Mouse (Mus musculus) midbrain, embryonic 13.5 days (tissue): Measurements from ENCODE around the gene 1810024B03Rik. TPM values are rescaled to one million over a fixed set of nuclear protein-coding genes. Genes with fewer than 3 reads are reported as not detected.
A peak's percentile ranks its signal among the peaks of the same experiment; 100 is the strongest.
"Not testable (repeated sequence)": the region's sequence is repeated elsewhere in the genome, so short reads cannot be mapped to it uniquely, and the experiment has no call there.

Experiments used
- ATAC-seq: fragments of 200-750 bp; cut with Nextera tagmentation; 2 replicates; pipeline ENCODE4 v1.8.0; 2017; ENCODE audit warnings: mild to moderate bottlenecking, moderate TSS enrichment, moderate library complexity
- H3K27ac ChIP-seq: fragments of 300-500 bp; sonication (generic); 2 replicates; pipeline ENCODE4 v1.5.1; 2015; ENCODE audit warnings: inconsistent platforms, mild to moderate bottlenecking, moderate library complexity
- H3K27me3 ChIP-seq: fragments of 300-500 bp; sonication (generic); 2 replicates; pipeline ENCODE4 v1.6.1; 2015; ENCODE audit warnings: mild to moderate bottlenecking, inconsistent platforms
- H3K36me3 ChIP-seq: fragments of 300-500 bp; sonication (generic); 2 replicates; pipeline ENCODE4 v1.6.1; 2015; ENCODE audit warnings: mild to moderate bottlenecking, inconsistent platforms
- H3K4me1 ChIP-seq: fragments of 300-500 bp; sonication (generic); replicated peaks from 2 replicates; pipeline ENCODE4 v1.6.1; 2015; ENCODE audit warnings: inconsistent platforms
- H3K4me2 ChIP-seq: fragments of 300-500 bp; sonication (generic); replicated peaks from 2 replicates; pipeline ENCODE4 v1.6.1; 2015; ENCODE audit warnings: moderate library complexity, mild to moderate bottlenecking, inconsistent platforms
- H3K4me3 ChIP-seq: fragments of 300-500 bp; sonication (generic); replicated peaks from 2 replicates; pipeline ENCODE4 v1.5.1; 2015; ENCODE audit warnings: mild to moderate bottlenecking, inconsistent platforms
- H3K9ac ChIP-seq: fragments of 300-500 bp; sonication (generic); replicated peaks from 2 replicates; pipeline ENCODE4 v1.6.1; 2015; ENCODE audit warnings: mild to moderate bottlenecking, inconsistent platforms
- H3K9me3 ChIP-seq: fragments of 300-500 bp; sonication (generic); 2 replicates; pipeline ENCODE4 v1.6.1; 2016; ENCODE audit warnings: mild to moderate bottlenecking, inconsistent platforms
- WGBS: fragments of 180-500 bp; shearing (Covaris S2); methylation state at CpG from one replicate; pipeline ENCODE4 v1.1.7; 2015; 5-methylcytosine and 5-hydroxymethylcytosine counted together
- polyA plus RNA-seq: library from polyadenylated mRNA; unstranded; fragments of >200 nt; fragmentation: Nextera tagmentation; extraction: Ambion mirVana; gene quantifications from 2 replicates; pipeline ENCODE4 v1.2.1, GENCODE M21; 2015

1810024B03Rik gene
- polyA plus RNA-seq, 1 experiment from 2014 or later: 1.8 TPM

DNA sequence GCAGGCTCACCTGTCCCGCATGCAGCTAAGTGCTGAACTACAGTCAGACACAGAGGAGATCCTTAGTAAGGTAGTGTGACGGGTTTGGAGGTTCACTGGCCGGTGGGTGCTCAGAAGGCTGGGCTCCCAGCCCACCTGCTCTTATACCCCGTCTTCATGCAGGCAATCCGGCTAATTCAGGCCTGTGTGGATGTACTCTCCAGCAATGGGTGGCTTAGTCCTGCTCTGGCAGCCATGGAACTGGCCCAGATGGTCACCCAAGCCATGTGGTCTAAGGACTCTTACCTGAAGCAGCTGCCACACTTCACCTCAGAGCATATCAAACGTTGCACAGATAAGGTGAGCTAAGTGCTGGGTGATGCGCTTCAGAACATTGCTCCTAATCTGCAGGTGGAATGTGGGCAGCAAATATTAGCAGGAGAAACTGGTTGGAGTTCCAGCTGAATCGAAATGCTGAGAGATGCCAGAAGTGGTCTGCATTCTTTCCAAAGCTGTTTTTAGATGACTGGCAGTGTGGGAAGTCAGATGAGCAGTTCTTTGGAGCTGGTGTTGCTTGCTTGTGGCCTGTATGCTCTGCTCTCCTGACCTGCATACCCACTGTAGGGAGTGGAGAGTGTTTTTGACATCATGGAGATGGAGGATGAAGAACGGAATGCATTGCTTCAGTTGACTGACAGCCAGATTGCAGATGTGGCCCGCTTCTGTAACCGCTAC lies 30.0 kb upstream of the 1810024B03Rik start:
- Histone ChIP-seq H3K36me3 (peaks cover 92% of the 10 kb centered on the region), H3K9me3 (no peaks in the 10 kb centered on the region), H3K4me2 (no peak overlapping the region), H3K9ac (no peak overlapping the region), H3K4me1 (no peaks in the 10 kb centered on the region), H3K4me3 (no peak overlapping the region), H3K27me3 (no peaks in the 10 kb centered on the region), H3K27ac (no peak overlapping the region)
- ATAC-seq: no peak
- WGBS: 94% methylated on average over 11 of the region's 11 CpGs

DNA sequence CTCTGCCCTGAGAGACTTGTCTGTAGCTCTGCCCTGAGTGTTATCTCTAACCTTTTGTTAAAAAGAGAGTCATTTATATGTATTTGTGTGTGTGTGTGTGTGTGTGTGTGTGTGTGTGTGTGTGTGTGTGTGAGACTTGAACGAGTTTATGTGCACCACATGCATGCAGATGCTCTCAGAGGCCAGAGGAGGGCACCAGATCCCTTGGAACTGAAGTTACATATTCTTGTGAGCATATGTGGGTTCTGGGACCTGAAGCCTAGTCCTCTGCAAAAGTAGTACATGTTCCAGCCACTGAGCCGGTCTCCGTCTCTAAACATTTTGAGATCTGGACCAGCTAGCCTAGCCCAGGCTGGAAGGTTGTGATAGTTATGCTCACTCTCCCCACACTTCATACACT lies 17.2 kb upstream of the 1810024B03Rik start:
- no peak for ATAC-seq
- H3K27me3 ChIP-seq: no peaks in the 10 kb centered on the region
- H3K4me2 ChIP-seq: no peak overlapping the region
- WGBS: 93% methylated on average over 3 of the region's 3 CpGs
- H3K4me1 ChIP-seq: no peaks in the 10 kb centered on the region
- no peak overlapping the region for H3K4me3 ChIP-seq
- H3K27ac ChIP-seq: no peak overlapping the region
- H3K9me3 ChIP-seq: no peaks in the 10 kb centered on the region
- peaks cover 95% of the 10 kb centered on the region for H3K36me3 ChIP-seq
- H3K9ac ChIP-seq: no peak overlapping the region

DNA sequence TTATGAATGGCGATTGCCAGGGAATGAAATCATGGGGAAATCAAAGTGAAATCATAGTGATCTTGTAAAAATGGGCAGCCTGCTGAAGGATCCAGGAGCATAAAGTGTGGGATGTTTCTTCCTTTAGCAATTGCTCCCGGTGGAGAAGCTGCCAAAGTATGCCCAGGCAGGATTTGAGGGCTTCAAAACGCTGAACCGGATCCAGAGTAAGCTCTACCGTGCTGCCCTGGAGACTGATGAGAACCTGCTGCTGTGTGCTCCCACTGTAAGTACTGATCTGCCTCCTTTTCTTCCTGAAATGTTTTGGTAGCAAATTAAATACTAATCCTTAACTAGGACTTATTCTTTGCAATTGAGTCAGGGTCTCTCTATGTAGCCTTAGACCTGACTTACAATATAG lies 9.7 kb upstream of the 1810024B03Rik start:
- Histone ChIP-seq H3K4me1 (no peaks in the 10 kb centered on the region), H3K27me3 (no peaks in the 10 kb centered on the region), H3K4me2 (no peak overlapping the region), H3K4me3 (no peak overlapping the region), H3K36me3 (peaks cover 98% of the 10 kb centered on the region), H3K9me3 (no peaks in the 10 kb centered on the region), H3K9ac (no peak overlapping the region), H3K27ac (no peak overlapping the region)
- no peak for ATAC-seq
- WGBS: 97% methylated on average over 5 of the region's 5 CpGs

DNA sequence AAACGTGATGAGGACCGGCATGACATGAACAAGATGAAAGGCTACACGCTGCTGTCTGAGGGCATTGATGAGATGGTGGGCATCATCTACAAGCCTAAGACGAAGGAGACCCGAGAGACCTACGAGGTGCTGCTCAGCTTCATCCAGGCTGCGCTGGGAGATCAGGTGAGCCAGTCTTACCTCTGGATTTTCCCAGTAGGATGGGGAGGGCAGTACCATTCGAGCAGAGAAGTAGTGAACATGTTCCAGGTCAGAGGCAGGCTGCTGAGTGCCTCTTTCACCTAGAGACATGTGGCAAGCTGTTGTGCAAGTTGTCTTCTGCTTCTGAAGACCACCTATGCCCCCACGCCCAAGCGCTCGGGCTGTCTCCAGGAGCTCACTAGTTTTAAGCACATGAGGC lies 2.6 kb upstream of the 1810024B03Rik start:
- no peak for ATAC-seq
- Histone ChIP-seq H3K9ac (no peak overlapping the region), H3K4me3 (no peak overlapping the region), H3K27ac (no peak overlapping the region), H3K4me2 (no peak overlapping the region), H3K27me3 (no peaks in the 10 kb centered on the region), H3K9me3 (no peaks in the 10 kb centered on the region), H3K4me1 (peaks cover 21% of the 10 kb centered on the region), H3K36me3 (peaks cover 57% of the 10 kb centered on the region)
- WGBS: 94% methylated on average over 11 of the region's 11 CpGs

DNA sequence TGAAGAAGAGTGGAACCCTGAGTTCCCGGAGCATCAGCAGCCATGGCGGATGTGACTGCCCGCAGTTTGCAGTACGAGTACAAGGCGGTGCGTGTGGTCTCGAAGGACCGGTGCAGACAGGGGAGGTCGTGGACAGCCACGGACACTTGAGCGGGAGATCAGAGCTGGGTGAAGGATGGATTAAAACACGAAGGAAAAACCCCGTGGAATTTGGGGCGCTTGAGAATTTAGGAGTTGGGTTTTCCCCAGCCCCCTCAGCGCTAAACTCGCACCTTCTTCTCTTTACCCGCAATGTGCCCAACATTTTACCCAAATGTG lies 331 bp upstream of the 1810024B03Rik start:
- H3K4me3 ChIP-seq: peak overlapping the region; percentile 75
- under 1% methylated on average over 17 of the region's 17 CpGs for WGBS
- H3K9ac ChIP-seq: peak overlapping the region; percentile 81
- H3K4me1 ChIP-seq: peaks cover 21% of the 10 kb centered on the region
- peak overlapping the region; percentile 92 for H3K4me2 ChIP-seq
- no peaks in the 10 kb centered on the region for H3K9me3 ChIP-seq
- no peak for ATAC-seq
- H3K27ac ChIP-seq: peak overlapping the region; percentile 74
- peaks cover 37% of the 10 kb centered on the region for H3K36me3 ChIP-seq
- no peaks in the 10 kb centered on the region for H3K27me3 ChIP-seq

DNA sequence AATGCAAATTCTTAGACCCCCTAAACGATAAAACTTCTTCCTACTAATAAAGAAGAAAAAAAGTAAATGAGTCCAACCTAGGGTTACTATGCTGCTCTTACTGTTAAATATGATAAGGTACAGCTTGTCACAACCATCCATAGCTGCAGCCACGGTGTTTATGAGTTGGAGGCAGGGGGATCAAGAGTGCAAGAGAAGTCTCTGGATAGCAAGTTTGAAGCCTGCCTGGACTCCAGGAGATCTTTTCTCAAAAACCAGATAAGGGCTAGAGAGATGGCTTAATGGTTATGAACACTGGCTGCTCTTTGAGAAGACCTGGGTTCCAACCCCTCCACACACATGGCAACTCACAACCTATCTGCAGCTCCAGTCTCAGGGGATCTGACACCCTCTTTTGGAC lies 1.2 kb downstream of the 1810024B03Rik start:
- ATAC-seq: no peak
- H3K27ac ChIP-seq: no peak overlapping the region
- no peak overlapping the region for H3K4me3 ChIP-seq
- no peak overlapping the region for H3K4me2 ChIP-seq
- H3K27me3 ChIP-seq: no peaks in the 10 kb centered on the region
- H3K9ac ChIP-seq: no peak overlapping the region
- 92% methylated on average over 2 of the region's 2 CpGs for WGBS
- H3K36me3 ChIP-seq: peaks cover 32% of the 10 kb centered on the region
- no peaks in the 10 kb centered on the region for H3K9me3 ChIP-seq
- peaks cover 21% of the 10 kb centered on the region for H3K4me1 ChIP-seq

DNA sequence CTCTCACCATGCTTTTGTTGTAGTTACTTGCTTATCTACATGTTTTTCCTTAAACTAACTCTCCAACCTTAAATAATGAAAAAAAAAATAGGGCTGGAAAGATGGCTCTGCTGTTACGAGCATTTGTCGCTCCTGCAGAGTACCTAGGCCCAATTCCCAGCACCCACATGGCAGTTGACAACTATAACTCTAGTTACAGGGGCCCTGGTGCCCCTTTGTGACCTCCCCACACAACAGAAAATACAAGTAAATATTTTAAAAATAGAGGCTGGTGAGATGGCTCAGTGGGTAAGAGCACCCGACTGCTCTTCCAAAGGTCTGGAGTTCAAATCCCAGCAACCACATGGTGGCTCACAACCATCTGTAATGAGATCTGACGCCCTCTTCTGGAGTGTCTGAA lies 2.1 kb downstream of the 1810024B03Rik start:
- not testable (repeated sequence) for H3K27ac ChIP-seq, H3K9me3 ChIP-seq, H3K4me3 ChIP-seq, H3K27me3 ChIP-seq, H3K9ac ChIP-seq, ATAC-seq, H3K4me2 ChIP-seq
- peaks cover 24% of the 10 kb centered on the region for H3K36me3 ChIP-seq
- WGBS: 90% methylated on average over 4 of the region's 4 CpGs
- H3K4me1 ChIP-seq: peaks cover 21% of the 10 kb centered on the region

DNA sequence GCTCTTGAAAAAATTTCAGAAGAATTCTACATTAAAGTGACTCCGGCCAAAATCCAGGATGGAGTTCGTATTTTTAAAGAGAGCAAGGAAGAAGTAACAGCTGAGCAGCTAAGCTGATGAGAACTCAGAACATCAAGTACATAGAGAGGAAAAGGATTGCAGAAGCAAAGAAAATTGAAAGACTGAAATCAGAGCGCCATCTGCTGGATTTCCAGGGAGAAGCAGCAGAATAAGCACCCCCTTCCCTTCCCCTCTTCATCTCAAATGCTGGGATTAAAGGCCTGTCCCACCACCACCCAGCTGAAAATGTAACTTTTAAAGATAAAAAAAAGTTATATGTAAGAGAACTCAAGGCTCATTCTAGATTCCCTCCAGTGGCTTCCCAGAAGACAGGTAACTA lies 3.1 kb downstream of the 1810024B03Rik start:
- H3K27ac ChIP-seq: no peak overlapping the region
- no peak overlapping the region for H3K4me3 ChIP-seq
- ATAC-seq: no peak
- no peaks in the 10 kb centered on the region for H3K27me3 ChIP-seq
- H3K36me3 ChIP-seq: peaks cover 20% of the 10 kb centered on the region; the same call in 1 of the 2 replicates
- H3K4me1 ChIP-seq: peaks cover 20% of the 10 kb centered on the region
- no peaks in the 10 kb centered on the region for H3K9me3 ChIP-seq
- H3K9ac ChIP-seq: no peak overlapping the region
- no peak overlapping the region for H3K4me2 ChIP-seq
- WGBS: 38% methylated on average over 3 of the region's 3 CpGs

DNA sequence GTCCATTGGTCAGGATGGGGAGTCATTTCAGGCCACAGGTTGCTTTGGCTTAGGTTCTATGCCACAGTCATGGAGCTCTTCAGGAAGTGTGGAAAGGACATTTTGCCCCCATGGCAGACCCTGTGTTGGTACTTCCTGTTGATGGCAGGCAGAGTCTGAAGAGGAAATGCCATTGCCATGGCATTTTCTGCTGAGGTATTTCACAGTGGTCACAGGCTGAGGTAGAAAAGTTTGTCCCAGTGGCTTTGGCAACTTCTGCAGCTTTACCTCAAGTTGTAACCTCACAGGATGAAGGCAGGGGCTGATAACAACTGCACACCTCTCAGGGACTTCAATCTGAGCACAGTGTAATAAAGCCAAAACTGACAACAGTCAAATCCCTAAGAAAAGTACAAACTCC lies 18.5 kb downstream of the 1810024B03Rik start:
- Histone ChIP-seq H3K4me1 (no peaks in the 10 kb centered on the region), H3K27ac (no peak overlapping the region), H3K4me3 (no peak overlapping the region), H3K9ac (no peak overlapping the region), H3K36me3 (no peaks in the 10 kb centered on the region), H3K27me3 (0 out of 2 replicates have a peak, but pooled peaks cover 3% of the 10 kb centered on the region), H3K9me3 (no peaks in the 10 kb centered on the region), H3K4me2 (no peak overlapping the region)
- no peak for ATAC-seq

DNA sequence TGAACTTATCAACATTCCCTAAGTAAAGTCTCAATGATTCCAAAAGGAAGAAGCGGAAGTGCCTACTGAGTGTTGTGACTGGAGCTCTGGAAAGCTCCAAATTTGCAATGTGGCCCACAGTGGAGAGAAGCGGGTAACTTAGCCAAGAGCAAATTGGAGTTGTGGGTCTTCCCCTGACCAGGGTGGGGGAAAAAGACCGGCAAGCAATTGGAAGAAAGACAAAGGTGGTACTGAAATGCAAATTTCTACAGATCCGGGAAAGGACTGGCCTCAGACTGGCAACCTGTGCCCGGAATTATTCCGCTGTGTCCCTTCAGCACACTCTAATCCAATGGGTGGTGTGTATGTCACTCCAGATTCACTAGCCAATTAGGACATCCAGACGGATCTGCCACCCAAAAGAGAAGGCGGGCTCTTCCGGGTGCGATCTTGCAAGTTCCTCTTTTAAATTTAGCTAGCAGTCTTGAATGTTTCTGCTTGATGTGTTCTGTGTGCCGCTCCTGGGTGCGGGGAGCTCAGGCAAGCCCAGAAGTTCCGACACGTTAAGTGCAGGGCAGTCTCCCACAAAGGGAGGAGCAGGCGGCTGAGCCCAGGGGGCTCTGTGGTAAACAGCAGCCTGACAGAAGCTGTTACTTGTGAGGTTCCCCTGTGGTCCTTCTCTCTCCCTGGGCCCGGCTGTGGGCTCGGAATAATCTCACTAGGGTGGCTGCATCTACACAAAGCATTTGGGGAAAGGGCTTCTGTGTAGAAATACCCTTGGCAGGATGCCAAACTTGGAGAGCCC lies 25.3 kb downstream of the 1810024B03Rik start:
- no peaks in the 10 kb centered on the region for H3K9me3 ChIP-seq
- 2% methylated on average over 17 of the region's 17 CpGs for WGBS
- peaks cover 5% of the 10 kb centered on the region; the same call in 1 of the 2 replicates for H3K27me3 ChIP-seq
- peak overlapping the region; percentile 84 for H3K9ac ChIP-seq
- ATAC-seq: peak; percentile 100
- peak overlapping the region; percentile 74 for H3K4me2 ChIP-seq
- H3K4me3 ChIP-seq: peak overlapping the region; percentile 62
- peaks cover 7% of the 10 kb centered on the region for H3K4me1 ChIP-seq
- H3K27ac ChIP-seq: peak overlapping the region; percentile 88
- H3K36me3 ChIP-seq: no peaks in the 10 kb centered on the region

DNA sequence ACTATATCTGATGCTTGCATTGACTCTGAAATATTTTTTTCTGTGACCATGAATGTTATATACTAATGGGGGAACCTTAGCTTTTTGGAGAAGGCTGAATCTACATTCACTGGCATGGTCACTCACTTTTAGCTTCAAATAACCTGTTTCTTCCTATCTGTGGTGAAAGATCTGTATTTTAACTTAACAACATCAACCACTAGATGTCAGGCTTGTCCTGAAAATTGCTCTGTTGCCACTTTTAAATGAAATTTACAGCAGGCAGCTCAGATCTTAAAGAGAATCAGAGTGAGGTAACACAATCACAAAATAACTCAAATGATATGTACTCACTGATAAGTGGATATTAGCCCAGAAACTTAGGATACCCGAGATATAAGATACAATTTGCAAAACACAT lies 41.8 kb downstream of the 1810024B03Rik start:
- not testable (repeated sequence) for H3K9ac ChIP-seq, H3K4me3 ChIP-seq, H3K27me3 ChIP-seq, ATAC-seq, H3K4me1 ChIP-seq, H3K36me3 ChIP-seq, H3K9me3 ChIP-seq, H3K27ac ChIP-seq, H3K4me2 ChIP-seq
- 6% methylated on average over 1 of the region's 1 CpGs for WGBS

DNA sequence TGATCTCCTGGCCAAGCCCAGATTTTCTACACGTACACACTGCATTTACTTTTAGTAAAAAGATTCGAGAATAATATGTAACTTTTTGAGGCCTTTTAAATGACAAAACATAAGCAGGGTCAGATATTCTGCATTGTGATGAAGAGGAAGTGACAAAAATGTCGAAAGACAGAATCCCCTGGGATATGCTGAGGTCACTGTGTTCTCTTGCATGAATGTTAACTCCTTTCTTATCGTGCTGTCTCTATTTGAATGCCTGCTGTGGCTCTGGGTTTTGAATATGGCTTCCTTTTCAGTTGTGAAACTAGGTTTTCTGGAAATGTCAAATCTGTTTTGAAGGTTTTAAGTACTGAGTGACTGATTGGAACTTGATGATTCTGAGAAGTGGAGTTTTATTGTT lies 42.4 kb downstream of the 1810024B03Rik start:
- no peak overlapping the region for H3K9ac ChIP-seq
- H3K4me3 ChIP-seq: no peak overlapping the region
- no peaks in the 10 kb centered on the region for H3K36me3 ChIP-seq
- 63% methylated on average over 4 of the region's 4 CpGs for WGBS
- no peak overlapping the region for H3K4me2 ChIP-seq
- H3K9me3 ChIP-seq: no peaks in the 10 kb centered on the region
- H3K27me3 ChIP-seq: 0 out of 2 replicates have a peak, but pooled peaks cover 4% of the 10 kb centered on the region
- no peaks in the 10 kb centered on the region for H3K4me1 ChIP-seq
- no peak overlapping the region for H3K27ac ChIP-seq
- no peak for ATAC-seq
